Mouse (Mus musculus) heart, adult 2 months (tissue): ENCODE data around the gene Igsf21.

Experiments used
- CTCF ChIP-seq: fragments of 200-600 bp; IDR thresholded peaks from 2 replicates; pipeline ENCODE4 v1.8.1; 2022; ENCODE audit warnings: antibody characterized with exemption, mild to moderate bottlenecking, moderate library complexity
- EP300 ChIP-seq: fragments of 200-500 bp; IDR thresholded peaks from 2 replicates; pipeline ENCODE4 v1.6.1; 2011; ENCODE audit warnings: low read depth, low read length, control low read depth; ENCODE audit not compliant: insufficient read depth
- POLR2A ChIP-seq: fragments of 200-500 bp; IDR thresholded peaks from 2 replicates; pipeline ENCODE4 v1.6.1; 2011; ENCODE audit warnings: mild to moderate bottlenecking, low read depth, low read length, control low read depth; ENCODE audit not compliant: insufficient read depth

- no peak for TF ChIP-seq CTCF
- TF ChIP-seq POLR2A: no peak
- TF ChIP-seq EP300: no peak
Observed at GRCm38 (mm10) chr4:140235361-140236153, 11.0 kb downstream of the Igsf21 start.
